Mouse (Mus musculus) midbrain, postnatal 0 days (tissue): ENCODE measurements around the gene Gm39653. TPM values are rescaled to one million over a fixed set of nuclear protein-coding genes. Genes with fewer than 3 reads are reported as not detected.

ENCODE experiments used
- ATAC-seq: fragments of 200-750 bp; cut with Nextera tagmentation; 2 replicates; pipeline ENCODE4 v1.8.0; 2017; ENCODE audit warnings: moderate number of reproducible peaks, mild to moderate bottlenecking, moderate TSS enrichment, moderate library complexity; ENCODE audit not compliant: low FRiP score
- DNase-seq: peaks from one replicate; pipeline ENCODE4 v3.0.0-alpha.2; 2015; ENCODE audit warnings: low spot score
- H3K27ac ChIP-seq: fragments of 300-500 bp; sonication (generic); 2 replicates; pipeline ENCODE4 v1.5.1; 2014; ENCODE audit warnings: low read depth, mild to moderate bottlenecking, low read length, mixed read lengths
- H3K27me3 ChIP-seq: fragments of 300-500 bp; sonication (generic); 2 replicates; pipeline ENCODE4 v1.6.1; 2014; ENCODE audit warnings: low read length, control low read depth, mixed read lengths; ENCODE audit not compliant: insufficient read depth
- H3K36me3 ChIP-seq: fragments of 300-500 bp; sonication (generic); 2 replicates; pipeline ENCODE4 v1.6.1; 2014; ENCODE audit warnings: low read length, control low read depth, mixed read lengths; ENCODE audit not compliant: insufficient read depth
- H3K4me1 ChIP-seq: fragments of 300-500 bp; sonication (generic); 2 replicates; pipeline ENCODE4 v1.6.1; 2014; ENCODE audit warnings: mild to moderate bottlenecking, control low read depth, antibody characterized with exemption, low read length, mixed read lengths; ENCODE audit not compliant: insufficient read depth
- H3K4me2 ChIP-seq: fragments of 300-500 bp; sonication (generic); 2 replicates; pipeline ENCODE4 v1.6.1; 2014; ENCODE audit warnings: low read depth, mild to moderate bottlenecking, low read length, mixed read lengths; ENCODE audit not compliant: poor library complexity, severe bottlenecking
- H3K4me3 ChIP-seq: fragments of 300-500 bp; sonication (generic); 2 replicates; pipeline ENCODE4 v1.5.1; 2014; ENCODE audit warnings: low read depth, mild to moderate bottlenecking, low read length, moderate library complexity
- H3K9ac ChIP-seq: fragments of 300-500 bp; sonication (generic); replicated peaks from 2 replicates; pipeline ENCODE4 v1.6.1; 2014; ENCODE audit warnings: mild to moderate bottlenecking, low read length, moderate library complexity, mixed read lengths; ENCODE audit not compliant: poor library complexity, severe bottlenecking
- H3K9me3 ChIP-seq: fragments of 300-500 bp; sonication (generic); 2 replicates; pipeline ENCODE4 v1.6.1; 2016; ENCODE audit warnings: low read length, control low read depth
- CTCF ChIP-seq: IDR thresholded peaks from 2 replicates; pipeline ENCODE4 v1.5.1; 2016; ENCODE audit warnings: antibody characterized with exemption, mild to moderate bottlenecking
- WGBS: fragments of 180-500 bp; shearing (Covaris S2); extraction: QIAGEN DNeasy Blood & Tissue Kit; methylation state at CpG from one replicate; pipeline ENCODE4 v1.1.7; 2014; 5-methylcytosine and 5-hydroxymethylcytosine counted together
- polyA plus RNA-seq: library from polyadenylated mRNA; unstranded; fragments of >200 nt; fragmentation: Nextera tagmentation; extraction: Ambion mirVana; gene quantifications from 2 replicates; pipeline ENCODE4 v1.2.1, GENCODE M21; 2015
- total RNA-seq: library from RNA; depleted of rRNA; stranded (reverse); fragments of >200 nt; gene quantifications from 2 replicates; pipeline ENCODE4 v1.2.3, GENCODE M21; 2014

The Gm39653 gene
- total and polyA plus RNA-seq, 2 experiments from 2014 or later: not detected

DNA sequence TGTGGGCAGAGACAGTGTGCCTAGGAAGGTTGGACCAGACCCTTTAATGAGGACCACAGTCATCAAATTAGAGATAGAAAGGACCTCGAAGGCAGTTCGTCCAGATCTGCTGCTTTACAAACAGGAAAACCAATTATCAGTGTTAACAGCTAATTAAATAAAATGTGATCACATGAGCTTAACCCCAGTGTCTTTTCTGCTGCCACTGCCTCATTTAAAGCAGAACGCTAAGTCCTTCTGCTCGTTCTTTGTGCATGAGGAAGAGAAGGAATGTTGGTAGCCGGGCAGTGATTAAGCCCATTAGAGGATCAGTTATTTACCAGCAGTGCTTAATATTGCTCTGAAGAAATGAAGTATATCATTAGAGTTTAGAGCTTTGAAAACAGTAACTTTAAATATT, 39.0 kb upstream of the Gm39653 start:
- Histone ChIP-seq H3K36me3 (no peaks in the 10 kb centered on the region), H3K27ac (no peak overlapping the region), H3K4me1 (peaks cover 4% of the 10 kb centered on the region; the same call in 1 of the 2 replicates), H3K9me3 (no peaks in the 10 kb centered on the region), H3K4me2 (no peak overlapping the region), H3K27me3 (no peaks in the 10 kb centered on the region), H3K9ac (no peak overlapping the region), H3K4me3 (no peak overlapping the region)
- ATAC-seq (no peak), DNase-seq (no peak)
- TF ChIP-seq CTCF: no peak
- 44% methylated on average over 5 of the region's 5 CpGs for WGBS

DNA sequence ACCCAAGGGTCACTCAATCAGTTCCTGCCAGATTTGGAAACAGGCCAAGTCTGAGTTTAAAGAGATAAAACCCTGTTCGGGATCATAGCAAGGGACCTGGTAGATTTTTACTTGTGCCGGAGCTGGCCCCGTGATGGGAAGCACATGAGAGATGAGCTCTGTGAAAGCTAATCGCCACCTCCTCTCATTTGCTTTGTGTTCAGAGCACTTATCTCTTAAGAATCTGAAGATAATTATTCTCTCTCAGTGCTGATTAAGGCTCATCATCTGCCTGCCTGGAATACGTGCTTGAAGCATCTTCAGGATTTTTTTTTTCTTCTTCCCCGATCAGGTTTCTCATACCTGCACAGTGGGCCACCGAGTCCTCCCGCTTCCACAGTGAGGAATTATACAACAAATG, 36.6 kb upstream of the Gm39653 start:
- Histone ChIP-seq H3K4me3 (no peak overlapping the region), H3K36me3 (no peaks in the 10 kb centered on the region), H3K27me3 (no peaks in the 10 kb centered on the region), H3K4me1 (no peaks in the 10 kb centered on the region), H3K9me3 (no peaks in the 10 kb centered on the region), H3K27ac (no peak overlapping the region), H3K4me2 (no peak overlapping the region), H3K9ac (no peak overlapping the region)
- no peak for ATAC-seq
- no peak for TF ChIP-seq CTCF
- DNase-seq: peak; percentile 14
- WGBS: 73% methylated on average over 8 of the region's 8 CpGs

DNA sequence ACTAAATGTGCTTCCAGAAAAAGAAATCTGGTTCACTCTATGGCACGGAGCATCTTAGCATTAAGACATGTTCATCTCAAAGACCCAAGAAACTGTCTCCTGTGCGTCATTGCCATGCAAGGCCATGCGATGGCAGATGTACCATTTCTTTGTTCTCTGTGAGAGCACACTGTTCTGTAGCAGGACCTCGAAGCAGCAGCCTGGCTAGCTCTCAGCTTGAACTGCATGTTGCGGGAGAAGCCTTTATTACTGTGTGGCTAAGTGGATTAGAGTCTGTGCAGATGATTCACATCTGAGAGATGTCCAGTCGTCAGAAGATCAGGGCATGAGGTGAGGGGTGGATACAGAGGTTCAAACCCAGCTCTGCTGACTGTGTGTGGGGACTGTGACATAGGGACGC, 28.9 kb upstream of the Gm39653 start:
- H3K9me3 ChIP-seq: no peaks in the 10 kb centered on the region
- H3K4me2 ChIP-seq: no peak overlapping the region
- H3K9ac ChIP-seq: no peak overlapping the region
- H3K27ac ChIP-seq: no peak overlapping the region
- H3K36me3 ChIP-seq: no peaks in the 10 kb centered on the region
- WGBS: 37% methylated on average over 7 of the region's 7 CpGs
- H3K27me3 ChIP-seq: no peaks in the 10 kb centered on the region
- peak; percentile 16; the same call in 1 of the 2 replicates for TF ChIP-seq CTCF
- H3K4me3 ChIP-seq: no peak overlapping the region
- ATAC-seq: 0 out of 2 replicates have a peak, but pooled peaks have one; percentile 44
- H3K4me1 ChIP-seq: no peaks in the 10 kb centered on the region
- DNase-seq: peak; percentile 18

DNA sequence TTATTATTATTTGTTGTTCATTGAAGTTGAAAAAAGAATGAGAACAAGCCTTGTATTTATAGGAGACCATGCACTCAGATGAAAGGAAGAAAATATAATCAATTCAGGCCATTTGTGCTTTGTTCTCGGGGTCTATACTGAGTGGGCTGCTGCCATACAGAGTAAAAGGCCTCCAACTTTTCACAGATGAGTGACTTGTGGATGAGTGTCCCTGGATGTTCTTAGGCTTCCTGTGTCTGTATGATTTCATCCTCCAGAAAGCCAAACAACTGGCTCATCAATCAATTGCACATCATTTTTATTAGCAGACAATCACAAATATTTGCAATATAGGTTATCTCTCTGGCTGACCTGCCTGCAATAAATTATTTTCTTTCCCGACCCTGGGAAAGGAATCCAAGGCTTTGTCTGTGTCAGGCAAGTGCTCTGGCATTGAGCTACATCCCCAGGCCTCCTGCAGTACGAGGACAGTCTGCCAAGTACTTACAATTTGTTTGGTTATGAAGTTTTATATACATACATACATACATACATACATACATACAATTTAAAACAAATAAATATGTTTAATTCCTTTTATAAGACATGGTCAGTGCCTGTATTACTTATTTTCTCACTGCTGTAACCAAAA, 11.8 kb upstream of the Gm39653 start:
- WGBS: 56% methylated on average over 3 of the region's 3 CpGs
- Histone ChIP-seq H3K4me3 (no peak overlapping the region), H3K27ac (no peak overlapping the region), H3K9me3 (no peaks in the 10 kb centered on the region), H3K4me2 (no peak overlapping the region), H3K4me1 (no peaks in the 10 kb centered on the region), H3K27me3 (no peaks in the 10 kb centered on the region), H3K9ac (no peak overlapping the region), H3K36me3 (no peaks in the 10 kb centered on the region)
- DNase-seq (no peak), ATAC-seq (no peak)
- no peak for TF ChIP-seq CTCF

DNA sequence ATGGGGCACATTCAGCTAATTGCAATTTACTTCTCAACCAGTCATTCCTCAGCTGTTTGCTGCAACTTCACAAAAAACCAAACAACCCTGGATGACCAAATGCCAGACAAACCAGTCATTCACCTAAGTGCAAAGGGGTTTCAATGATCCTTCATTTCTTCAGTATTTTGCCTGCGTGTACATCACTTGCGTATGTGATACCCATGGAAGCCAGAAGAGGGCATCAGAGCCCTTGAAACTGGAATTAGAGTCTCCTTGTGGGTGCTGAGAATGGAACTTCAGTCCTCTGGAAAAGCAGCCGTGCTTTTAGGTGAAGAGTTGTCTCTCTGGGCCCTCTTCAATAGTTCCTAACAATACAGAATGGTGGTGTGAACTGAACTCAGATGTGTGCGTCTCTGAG, 6.2 kb upstream of the Gm39653 start:
- no peaks in the 10 kb centered on the region for H3K4me1 ChIP-seq
- DNase-seq (no peak), ATAC-seq (no peak)
- H3K27ac ChIP-seq: no peak overlapping the region
- H3K9ac ChIP-seq: no peak overlapping the region
- no peaks in the 10 kb centered on the region for H3K27me3 ChIP-seq
- no peaks in the 10 kb centered on the region for H3K9me3 ChIP-seq
- no peak overlapping the region for H3K4me2 ChIP-seq
- no peaks in the 10 kb centered on the region for H3K36me3 ChIP-seq
- peak; percentile 12; the same call in 1 of the 2 replicates for TF ChIP-seq CTCF
- no peak overlapping the region for H3K4me3 ChIP-seq
- WGBS: 89% methylated on average over 4 of the region's 4 CpGs

DNA sequence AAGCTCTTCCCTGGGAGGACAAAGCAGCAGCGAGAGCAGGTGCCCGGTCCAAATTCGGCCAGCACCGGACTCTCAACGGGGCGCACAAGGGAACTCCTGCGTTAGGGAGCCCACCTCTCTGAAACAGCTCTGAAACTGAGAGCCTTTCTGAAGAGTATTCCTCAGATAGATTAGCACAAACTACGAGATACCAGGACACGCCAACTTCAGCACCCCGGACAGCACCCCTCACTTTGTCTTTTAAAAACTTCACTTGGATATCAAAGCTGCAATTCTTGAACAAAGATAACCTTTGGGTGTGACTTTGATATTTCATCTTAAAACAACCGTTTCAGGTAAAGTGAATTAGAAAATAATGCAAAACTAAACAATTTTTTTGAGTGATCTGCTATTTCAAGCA, 1.2 kb upstream of the Gm39653 start:
- 0 out of 2 replicates have a peak overlapping the region, but pooled peaks have one; percentile 9 for H3K9ac ChIP-seq
- peak overlapping the region; percentile 42 for H3K4me2 ChIP-seq
- H3K9me3 ChIP-seq: no peaks in the 10 kb centered on the region
- 2% methylated on average over 11 of the region's 11 CpGs for WGBS
- peak overlapping the region; percentile 20 for H3K4me3 ChIP-seq
- H3K4me1 ChIP-seq: no peaks in the 10 kb centered on the region
- DNase-seq (peak; percentile 3), ATAC-seq (no peak)
- no peaks in the 10 kb centered on the region for H3K36me3 ChIP-seq
- H3K27me3 ChIP-seq: no peaks in the 10 kb centered on the region
- no peak for TF ChIP-seq CTCF
- H3K27ac ChIP-seq: no peak overlapping the region
